In the genomic region with DNA sequence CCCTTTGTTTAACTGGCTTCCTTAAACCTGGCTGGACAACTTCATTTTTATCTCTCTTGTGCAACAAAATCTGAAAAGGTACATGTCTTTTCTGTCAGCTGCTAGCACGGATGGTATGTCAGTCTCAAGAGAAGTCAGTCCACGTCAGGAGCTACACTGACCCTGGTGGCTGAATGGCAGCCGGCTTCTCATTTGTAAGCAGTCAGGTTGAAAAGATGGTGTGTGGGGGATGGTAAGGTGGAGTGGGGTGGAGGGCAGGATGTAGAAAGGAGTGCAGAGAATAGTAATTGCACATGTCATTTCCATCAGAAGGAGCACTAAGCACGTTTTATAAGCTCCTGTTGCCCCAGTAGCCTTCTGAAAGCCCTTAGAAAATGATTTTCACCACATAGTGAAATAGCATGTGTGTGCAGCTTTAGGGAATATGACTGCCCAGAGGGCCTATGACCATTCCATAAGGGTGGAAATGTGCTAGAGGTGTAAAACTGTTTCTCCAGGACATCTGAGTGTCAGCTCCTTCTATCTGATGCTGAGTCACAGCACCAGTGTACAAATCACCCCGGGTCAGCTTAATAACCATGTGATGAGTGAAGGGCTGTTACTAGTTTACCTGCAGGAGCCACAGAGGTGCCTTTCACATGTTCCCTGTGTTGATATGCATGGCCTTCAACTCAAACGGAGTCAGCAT, we compare ENCODE assay signal across 17 mouse cellular contexts.
DNase-seq lines count a peak whose midpoint lies in the region; ATAC-seq lines count a peak whose summit lies in the region.
"Had no signal": no experiment of that assay in that cellular context is flagged by ENCODE, and none has a peak within 500 bp of the region (broad histone marks: within the 10 kb centered on the region; RNA-seq: fewer than 3 reads in every experiment).

No protein-coding gene starts in this region.

- ATAC-seq in cerebellum, adult (ENCODE audit: insufficient number of reproducible peaks, low FRiP score, low TSS enrichment), result 0 out of 2 replicates have a peak, but pooled peaks have one; percentile 26
- peak; percentile 71 for ATAC-seq in neural tube, embryonic 12.5 days (ENCODE audit: low FRiP score, low read depth)
- ATAC-seq in limb, embryonic 12.5 days (ENCODE audit: insufficient number of reproducible peaks, insufficient read depth, low FRiP score, low TSS enrichment, low read depth), result 0 out of 2 replicates have a peak, but pooled peaks have one; percentile 37
- ATAC-seq in inflammation-experienced regulatory T-cells, adult 6 months, result no peak

- H3K27ac ChIP-seq in neural tube, embryonic 12.5 days, result no peak overlapping the region
- peak overlapping the region; percentile 23; the same call in 1 of the 2 replicates for H3K27ac ChIP-seq in limb, embryonic 12.5 days
- H3K27ac ChIP-seq: embryonic facial prominence, embryonic 12.5 days; forebrain, embryonic 10.5 days; lung, embryonic 15.5 days had no signal

- H3K4me2 ChIP-seq in neural tube, embryonic 12.5 days (replicated peaks), result no peak overlapping the region
- no peak overlapping the region for H3K4me2 ChIP-seq in limb, embryonic 12.5 days
- H3K4me2 ChIP-seq: embryonic facial prominence, embryonic 12.5 days; heart, embryonic 12.5 days; lung, embryonic 15.5 days had no signal

- no peaks in the 10 kb centered on the region for H3K9me3 ChIP-seq in neural tube, embryonic 12.5 days
- H3K9me3 ChIP-seq in limb, embryonic 12.5 days, result no peaks in the 10 kb centered on the region
- H3K9me3 ChIP-seq: embryonic facial prominence, embryonic 12.5 days; forebrain, embryonic 10.5 days; heart, embryonic 12.5 days; lung, embryonic 15.5 days; megakaryocyte, embryonic 14.5 days had no signal

- no peaks in the 10 kb centered on the region for H3K27me3 ChIP-seq in neural tube, embryonic 12.5 days (replicated peaks)
- H3K27me3 ChIP-seq in limb, embryonic 12.5 days, result no peaks in the 10 kb centered on the region
- H3K27me3 ChIP-seq: embryonic facial prominence, embryonic 12.5 days; heart, embryonic 12.5 days; lung, embryonic 15.5 days; megakaryocyte, embryonic 14.5 days had no signal

- peaks cover 4% of the 10 kb centered on the region; the same call in 1 of the 2 replicates for H3K36me3 ChIP-seq in neural tube, embryonic 12.5 days
- 0 out of 2 replicates have a peak, but pooled peaks cover 5% of the 10 kb centered on the region for H3K36me3 ChIP-seq in limb, embryonic 12.5 days
- H3K36me3 ChIP-seq: embryonic facial prominence, embryonic 12.5 days; forebrain, embryonic 10.5 days; lung, embryonic 15.5 days had no signal

- H3K4me3 ChIP-seq in neural tube, embryonic 12.5 days, result no peak overlapping the region
- no peak overlapping the region for H3K4me3 ChIP-seq in limb, embryonic 12.5 days (replicated peaks)
- H3K4me3 ChIP-seq: embryonic facial prominence, embryonic 12.5 days; forebrain, embryonic 10.5 days; heart, embryonic 12.5 days; lung, embryonic 15.5 days; megakaryocyte, embryonic 14.5 days had no signal

- no peak overlapping the region for H3K9ac ChIP-seq in neural tube, embryonic 12.5 days
- H3K9ac ChIP-seq in limb, embryonic 12.5 days (replicated peaks), result no peak overlapping the region
- H3K9ac ChIP-seq: embryonic facial prominence, embryonic 12.5 days; heart, embryonic 12.5 days; lung, embryonic 15.5 days had no signal

- no peak for DNase-seq in cerebellum, postnatal 36 days
- DNase-seq in neural tube, embryonic 10.5 days (ENCODE audit: extremely low spot score, low spot score), result no peak
- DNase-seq in adrenal gland, adult 18-20 months (ENCODE audit: low spot score in 2 of 2), result no peak
- no peak for DNase-seq in kidney, postnatal 10 days
- DNase-seq: adrenal gland, postnatal 25 days; gastrocnemius, postnatal 10 days; kidney, postnatal 36 days; liver had no signal

- WGBS in neural tube, embryonic 12.5 days, result 39% methylated on average over 6 of the region's 6 CpGs
- 30% methylated on average over 6 of the region's 6 CpGs for WGBS in limb, embryonic 12.5 days

- H3K4me1 ChIP-seq in neural tube, embryonic 12.5 days, result peaks cover 7% of the 10 kb centered on the region; the same call in 1 of the 2 replicates
- peaks cover 12% of the 10 kb centered on the region for H3K4me1 ChIP-seq in limb, embryonic 12.5 days (replicated peaks)
- H3K4me1 ChIP-seq: lung, embryonic 15.5 days had no signal
